Comparison of ENCODE assay signal across 8 mouse cellular contexts in the genomic region with DNA sequence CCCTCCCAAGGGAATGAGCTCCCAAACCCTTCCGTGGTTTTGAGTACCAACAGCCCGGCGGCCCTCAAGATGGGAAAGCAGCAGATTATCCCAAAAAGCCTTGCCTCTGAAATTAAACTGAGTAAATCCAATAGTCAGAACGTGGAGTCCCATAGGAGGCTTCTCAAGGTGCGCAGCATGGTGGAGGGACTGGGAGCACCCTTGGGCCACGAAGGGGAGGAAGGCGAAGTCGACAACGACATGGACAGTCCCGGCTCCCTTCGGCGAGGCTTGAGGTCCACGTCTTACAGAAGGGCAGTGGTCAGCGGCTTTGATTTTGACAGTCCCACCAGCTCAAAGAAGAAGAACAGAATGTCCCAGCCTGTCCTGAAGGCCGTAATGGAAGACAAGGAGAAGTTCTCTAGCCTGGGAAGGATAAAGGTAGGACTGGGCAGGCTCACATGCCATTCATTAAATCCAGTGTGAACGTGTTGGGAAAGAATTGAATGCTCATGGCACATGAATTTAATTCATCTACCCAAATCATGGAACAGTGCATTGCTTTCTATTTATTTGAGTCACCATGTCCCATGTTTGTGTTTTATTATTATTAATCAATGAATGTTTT. TPM values are rescaled to one million over a fixed set of nuclear protein-coding genes. Genes with fewer than 3 reads are reported as not detected.
DNase-seq lines count a peak whose midpoint lies in the region; ATAC-seq and TF ChIP-seq lines count a peak whose summit lies in the region.

No protein-coding gene starts in this region.

- no peak for DNase-seq in heart, adult 2 months
- DNase-seq in heart, postnatal 25 days (ENCODE audit: low spot score): no peak
- peak; percentile 20 for DNase-seq in embryonic facial prominence, embryonic 10.5 days (ENCODE audit: low spot score)
- DNase-seq in intestine, embryonic 14.5 days (ENCODE audit: low spot score): no peak
- DNase-seq in testis, postnatal 10 days (ENCODE audit: low spot score): no peak

- no peak for TF ChIP-seq POLR2A in heart, adult 2 months (IDR thresholded peaks at IDR 0.05; ENCODE audit: insufficient read depth, low read depth, low read length)

- 0 out of 2 replicates have a peak, but pooled peaks cover 1% of the 10 kb centered on the region for H3K27me3 ChIP-seq in heart, adult 2 months (ENCODE audit: control insufficient read depth, insufficient read depth, low read length)
- peaks cover 30% of the 10 kb centered on the region for H3K27me3 ChIP-seq in embryonic facial prominence, embryonic 10.5 days (replicated peaks; ENCODE audit: low read depth, poor library complexity, severe bottlenecking)
- H3K27me3 ChIP-seq in intestine, embryonic 14.5 days (replicated peaks; ENCODE audit: control insufficient read depth, insufficient read depth, low read length): no peaks in the 10 kb centered on the region
- peaks cover 25% of the 10 kb centered on the region for H3K27me3 ChIP-seq in midbrain, embryonic 13.5 days

- no peaks in the 10 kb centered on the region for H3K36me3 ChIP-seq in heart, adult 2 months (ENCODE audit: control insufficient read depth, insufficient read depth, low read length)
- 0 out of 2 replicates have a peak, but pooled peaks cover 2% of the 10 kb centered on the region for H3K36me3 ChIP-seq in embryonic facial prominence, embryonic 10.5 days (replicated peaks)
- H3K36me3 ChIP-seq in intestine, embryonic 14.5 days (ENCODE audit: control insufficient read depth, insufficient read depth, low read length): peaks cover 11% of the 10 kb centered on the region
- H3K36me3 ChIP-seq in midbrain, embryonic 13.5 days: no peaks in the 10 kb centered on the region

- H3K4me2 ChIP-seq in intestine, embryonic 14.5 days (ENCODE audit: low read length): peak overlapping the region; percentile 74
- H3K4me2 ChIP-seq in midbrain, embryonic 13.5 days (replicated peaks): peak overlapping the region; percentile 86

- H3K27ac ChIP-seq in heart, adult 2 months: peak overlapping the region; percentile 70; the same call in 1 of the 2 replicates
- peak overlapping the region; percentile 86; the same call in 1 of the 2 replicates for H3K27ac ChIP-seq in embryonic facial prominence, embryonic 10.5 days (replicated peaks)
- H3K27ac ChIP-seq in intestine, embryonic 14.5 days (ENCODE audit: low read depth): no peak overlapping the region
- H3K27ac ChIP-seq in midbrain, embryonic 13.5 days: no peak overlapping the region

- H3K9me3 ChIP-seq in embryonic facial prominence, embryonic 10.5 days: no peaks in the 10 kb centered on the region
- no peaks in the 10 kb centered on the region for H3K9me3 ChIP-seq in intestine, embryonic 14.5 days (ENCODE audit: control insufficient read depth, low read length)
- no peaks in the 10 kb centered on the region for H3K9me3 ChIP-seq in midbrain, embryonic 13.5 days

- intact Hi-C loops in heart, adult 2 months (cut with DNase I): loop anchor here (5.0 kb wide), 1 partner anchor 107 kb away; no protein-coding TSS in a partner anchor
- intact Hi-C loops in heart, postnatal 25 days (cut with DNase I): no loop called here

- peak overlapping the region; percentile 5; the same call in 1 of the 2 replicates for H3K9ac ChIP-seq in heart, adult 2 months (ENCODE audit: low read depth, low read length)
- peak overlapping the region; percentile 78 for H3K9ac ChIP-seq in intestine, embryonic 14.5 days (ENCODE audit: low read length)
- H3K9ac ChIP-seq in midbrain, embryonic 13.5 days (replicated peaks): peak overlapping the region; percentile 80

- ATAC-seq in intestine, embryonic 14.5 days (replicated peaks; ENCODE audit: low FRiP score, low TSS enrichment, low read depth): no peak
- ATAC-seq in midbrain, embryonic 13.5 days: no peak
- ATAC-seq in monocyte, adult 5-6 weeks (replicated peaks; ENCODE audit: insufficient number of reproducible peaks, low FRiP score, low TSS enrichment, poor library complexity, severe bottlenecking): no peak
- no peak for ATAC-seq in frontal cortex, adult (ENCODE audit: low TSS enrichment)

- no peak for TF ChIP-seq CTCF in heart, adult 2 months (IDR thresholded peaks at IDR 0.05)

- H3K4me1 ChIP-seq in heart, adult 2 months (ENCODE audit: control insufficient read depth, insufficient read depth, low read length): peaks cover 1% of the 10 kb centered on the region; the same call in 1 of the 2 replicates
- H3K4me1 ChIP-seq in embryonic facial prominence, embryonic 10.5 days: peaks cover 23% of the 10 kb centered on the region
- H3K4me1 ChIP-seq in intestine, embryonic 14.5 days (replicated peaks; ENCODE audit: control insufficient read depth, insufficient read depth, low read length): peaks cover 14% of the 10 kb centered on the region; the same call in 1 of the 2 replicates
- H3K4me1 ChIP-seq in midbrain, embryonic 13.5 days (replicated peaks): peaks cover 8% of the 10 kb centered on the region; the same call in 1 of the 2 replicates

- no peaks in the 10 kb centered on the region for H3K79me2 ChIP-seq in heart, adult 2 months (replicated peaks; ENCODE audit: control insufficient read depth, insufficient read depth, low read length)

- peak overlapping the region; percentile 70 for H3K4me3 ChIP-seq in heart, adult 2 months
- peak overlapping the region; percentile 81 for H3K4me3 ChIP-seq in embryonic facial prominence, embryonic 10.5 days
- H3K4me3 ChIP-seq in intestine, embryonic 14.5 days (ENCODE audit: low read depth, low read length): peak overlapping the region; percentile 77
- H3K4me3 ChIP-seq in midbrain, embryonic 13.5 days (replicated peaks): peak overlapping the region; percentile 78

- TF ChIP-seq EP300 in heart, adult 2 months (IDR thresholded peaks at IDR 0.05; ENCODE audit: insufficient read depth, low read depth, low read length): no peak

- 42% methylated on average over 16 of the region's 16 CpGs for WGBS in heart, adult 2 months
- WGBS in embryonic facial prominence, embryonic 10.5 days: 7% methylated on average over 16 of the region's 16 CpGs
- 12% methylated on average over 16 of the region's 16 CpGs for WGBS in intestine, embryonic 14.5 days
- WGBS in midbrain, embryonic 13.5 days: 6% methylated on average over 16 of the region's 16 CpGs

RNA-seq across cellular contexts. Expression of a gene that starts 2.1 kb away (rescaled TPM):
- total RNA-seq in heart, adult 2 months (2021): 1 to 10 TPM; 2.1 to 2.5 TPM
- polyA plus RNA-seq in heart, adult 2 months (2012; rRNA removed): 0.51 and 0.97 TPM in 2 replicates
- total RNA-seq in heart, postnatal 25 days (2021): 1 to 10 TPM; 2.4 to 2.7 TPM
- polyA plus RNA-seq in embryonic facial prominence, embryonic 10.5 days (2016; fragmentation: Nextera tagmentation; extraction: Ambion mirVana): 6.9 and 8.2 TPM in 2 replicates
- 14.6 and 15.7 TPM in 2 replicates for polyA plus RNA-seq in intestine, embryonic 14.5 days (2014; fragmentation: Nextera tagmentation; extraction: Ambion mirVana)
- polyA plus RNA-seq in midbrain, embryonic 13.5 days (2015; fragmentation: Nextera tagmentation; extraction: Ambion mirVana): 6.8 and 7.6 TPM in 2 replicates
- total RNA-seq in monocyte, adult 5-6 weeks (2017): 0.11 to 0.19 TPM in 2 of 3 replicates, not detected in the other

Comparison
In these comparisons a context has a peak if more than half of its experiments do, and no peak if none do; other contexts are left out.
1. H3K27ac ChIP-seq: peak in heart, adult 2 months (single experiment) and embryonic facial prominence, embryonic 10.5 days (single experiment); none in intestine, embryonic 14.5 days (single experiment) and midbrain, embryonic 13.5 days (single experiment).
2. H3K9ac ChIP-seq: peak in every context shown above with its lines; median percentile 80 in midbrain, embryonic 13.5 days; 78 in intestine, embryonic 14.5 days; 5 in heart, adult 2 months.
3. Peak in every context shown above with its lines, with median percentiles within 50 percentile points of each other: H3K4me3 ChIP-seq.